In the genomic region with DNA sequence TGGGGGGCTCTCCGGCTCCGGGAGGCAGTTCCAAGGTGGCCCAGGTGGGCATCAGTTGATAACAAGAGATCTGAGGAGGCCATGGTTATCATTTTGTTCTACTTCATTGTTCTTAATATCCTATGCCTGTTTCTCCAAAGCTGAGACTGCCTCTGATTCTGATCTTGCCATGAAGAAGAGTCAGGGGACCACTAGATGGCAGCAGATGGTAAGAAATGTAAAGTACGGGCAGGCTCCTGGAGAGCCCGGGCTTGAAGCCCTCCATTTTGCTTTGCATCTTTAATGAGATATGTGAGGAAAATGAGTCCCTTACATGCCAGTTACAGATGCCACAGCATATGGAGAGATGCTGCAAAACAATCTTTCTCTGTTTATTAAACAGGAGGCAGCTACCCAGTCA, we compare ENCODE assay signal across 8 mouse cellular contexts.
DNase-seq lines count a peak whose midpoint lies in the region; ATAC-seq lines count a peak whose summit lies in the region.

No protein-coding gene starts in this region.

- no peak overlapping the region for H3K4me3 ChIP-seq in intestine, embryonic 15.5 days (replicated peaks)
- no peak overlapping the region for H3K4me3 ChIP-seq in midbrain, embryonic 15.5 days

- H3K4me2 ChIP-seq in intestine, embryonic 15.5 days (replicated peaks) = no peak overlapping the region
- H3K4me2 ChIP-seq in midbrain, embryonic 15.5 days = no peak overlapping the region

- DNase-seq in gastrocnemius, adult 18-20 months (ENCODE audit: low spot score) = peak; percentile 69
- no peak for DNase-seq in gastrocnemius, postnatal 25 days
- peak; percentile 64 for DNase-seq in cerebellum, adult 9-10 months
- DNase-seq in frontal cortex, adult 2 months (ENCODE audit: extremely low spot score in 1 of 2, low spot score in 1 of 2) = peak; percentile 81 to 95
- DNase-seq in left cerebral cortex, postnatal 10 days (ENCODE audit: extremely low spot score in 1 of 2, low spot score in 2 of 2) = peak; percentile 80 to 90
- DNase-seq in spleen, adult 12 weeks (ENCODE audit: low spot score) = peak; percentile 27

- peaks cover 1% of the 10 kb centered on the region; the same call in 1 of the 2 replicates for H3K4me1 ChIP-seq in intestine, embryonic 15.5 days (replicated peaks)
- peaks cover 32% of the 10 kb centered on the region for H3K4me1 ChIP-seq in midbrain, embryonic 15.5 days

- no peak overlapping the region for H3K9ac ChIP-seq in intestine, embryonic 15.5 days
- no peak overlapping the region for H3K9ac ChIP-seq in midbrain, embryonic 15.5 days

- peak; percentile 72 for ATAC-seq in intestine, embryonic 15.5 days
- peak; percentile 89 for ATAC-seq in midbrain, embryonic 15.5 days (replicated peaks)

- intact Hi-C loops in left cerebral cortex, postnatal 10 days (cut with DNase I) = loop anchor here (5.0 to 10.0 kb wide), 3 partner anchors 175 to 583 kb away; a partner anchor contains a TSS

- WGBS in intestine, embryonic 15.5 days = 16% methylated on average over 4 of the region's 4 CpGs
- WGBS in midbrain, embryonic 15.5 days = 16% methylated on average over 4 of the region's 4 CpGs

- no peaks in the 10 kb centered on the region for H3K36me3 ChIP-seq in intestine, embryonic 15.5 days
- H3K36me3 ChIP-seq in midbrain, embryonic 15.5 days (replicated peaks) = no peaks in the 10 kb centered on the region

- H3K9me3 ChIP-seq in intestine, embryonic 15.5 days = no peaks in the 10 kb centered on the region
- no peaks in the 10 kb centered on the region for H3K9me3 ChIP-seq in midbrain, embryonic 15.5 days

- no peaks in the 10 kb centered on the region for H3K27me3 ChIP-seq in intestine, embryonic 15.5 days (replicated peaks)
- H3K27me3 ChIP-seq in midbrain, embryonic 15.5 days (replicated peaks) = no peaks in the 10 kb centered on the region

- H3K27ac ChIP-seq in intestine, embryonic 15.5 days = no peak overlapping the region
- peak overlapping the region; percentile 23 for H3K27ac ChIP-seq in midbrain, embryonic 15.5 days
